Mouse (Mus musculus) monocyte, adult 2 months (primary cell): ENCODE data around the gene Zfp322a.
A peak's percentile ranks its signal among the peaks of the same experiment; 100 is the strongest.
"Not testable (repeated sequence)": the region's sequence is repeated elsewhere in the genome, so short reads cannot be mapped to it uniquely, and the experiment has no call there.

Source experiments
- DNase-seq, 2 experiments: peaks; one replicate each; pipeline ENCODE4 v3.0.0; 2022; ENCODE audit warnings: low spot score in 2 of 2, low read depth in 1 of 2

Gene Zfp322a

GRCm38 (mm10) chr13:23368583-23369420, at the start of gene Zfp322a:
Zfp322a (minus strand) TSS chr13:23369208.
- peak; percentile 82 to 88 for DNase-seq

- DNase-seq, result no peak
Measured at GRCm38 (mm10) chr13:23412630-23413521, 43.9 kb upstream of the Zfp322a start.

GRCm38 (mm10) chr13:23412211-23412629, 43.2 kb upstream of the Zfp322a start:
- DNase-seq, result no peak

- DNase-seq, result no peak
Measured at GRCm38 (mm10) chr13:23411311-23412210, 42.6 kb upstream of the Zfp322a start.

- DNase-seq, result no peak
Measured at GRCm38 (mm10) chr13:23410632-23411031, 41.6 kb upstream of the Zfp322a start.

GRCm38 (mm10) chr13:23402626-23403025, 33.6 kb upstream of the Zfp322a start:
- DNase-seq, result no peak

DNA sequence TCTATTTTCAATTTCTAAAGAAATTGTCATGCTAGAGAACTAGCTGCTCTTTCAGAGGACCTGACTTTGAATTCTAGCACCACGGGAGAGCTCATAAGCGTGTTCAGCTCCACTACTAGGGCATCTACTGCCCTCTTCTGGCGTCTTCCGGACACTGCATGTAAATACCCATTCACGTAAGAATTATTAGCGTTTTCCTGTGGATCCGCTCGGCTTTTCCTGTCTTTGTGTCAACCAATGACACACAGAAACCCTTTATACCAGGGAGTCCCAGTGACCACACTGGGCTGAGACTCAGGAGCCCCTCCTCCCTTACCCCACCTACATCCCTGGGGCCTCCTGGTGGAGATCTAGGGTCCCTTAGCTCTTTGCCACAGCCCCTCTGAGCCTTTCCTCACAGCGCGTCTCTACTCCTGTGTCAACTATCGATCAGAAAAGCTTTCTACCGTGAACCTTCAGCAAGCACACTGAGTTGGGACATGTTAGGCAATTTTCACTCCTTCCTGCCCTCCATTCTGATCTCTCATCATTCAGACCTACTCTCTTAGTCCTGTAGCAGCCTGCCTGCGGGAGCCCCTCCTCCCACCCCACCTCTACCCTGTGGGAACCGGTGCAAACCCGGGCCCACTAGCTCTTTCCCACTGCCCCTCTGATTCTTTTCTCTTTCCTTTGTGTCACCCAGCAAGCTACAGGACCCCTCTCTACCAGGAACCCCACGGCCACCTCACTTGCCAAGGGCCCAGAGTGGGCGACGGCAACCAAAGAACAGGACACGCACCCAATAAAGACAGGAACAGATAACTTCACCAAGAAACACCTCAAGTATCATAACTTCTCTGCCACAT, 32.9 kb upstream of the Zfp322a start:
- peak; percentile 67 to 79 for DNase-seq

GRCm38 (mm10) chr13:23400771-23401682, 32.0 kb upstream of the Zfp322a start:
- DNase-seq, result no peak

DNA sequence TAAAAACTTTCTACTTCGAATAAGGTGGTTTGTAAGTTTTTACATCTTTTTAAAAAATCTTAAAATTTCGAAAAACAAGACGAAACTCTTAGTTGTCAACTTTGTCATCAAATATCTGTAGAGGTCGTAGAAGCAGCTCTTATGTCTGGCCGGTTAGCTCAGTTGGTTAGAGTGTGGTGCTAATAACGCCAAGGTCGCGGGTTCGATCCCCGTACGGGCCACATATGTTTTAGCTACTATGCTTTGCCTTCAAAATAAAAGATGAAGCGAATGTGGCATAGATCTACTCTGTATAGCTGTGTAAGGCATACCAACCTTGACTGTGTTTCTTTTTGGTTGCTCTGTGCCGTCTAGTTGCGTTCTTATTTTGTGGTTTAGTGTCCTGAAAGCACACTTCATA, 27.9 kb upstream of the Zfp322a start:
- DNase-seq, result not testable (repeated sequence)

DNA sequence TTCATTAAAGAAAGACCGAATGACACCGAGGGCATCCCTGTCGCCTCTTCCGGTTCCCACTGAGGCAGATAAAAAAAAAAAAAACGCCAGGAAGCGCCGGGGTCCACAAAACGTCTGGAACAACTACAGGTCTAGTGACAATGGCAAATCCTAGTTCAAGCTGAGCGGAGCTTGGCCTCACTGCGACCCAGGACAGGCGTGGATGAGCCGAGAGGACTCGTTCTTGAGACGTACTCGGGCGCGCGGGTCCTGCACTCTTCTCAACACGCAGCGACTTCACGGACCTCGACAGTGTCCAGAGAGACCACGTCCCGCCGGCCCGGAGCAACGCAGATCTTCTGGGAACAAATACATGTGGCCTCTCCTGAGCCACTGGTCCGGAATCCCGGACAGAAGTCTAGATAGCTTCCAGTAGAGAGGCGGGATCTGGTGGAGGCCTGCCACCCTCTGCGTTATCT, 27.3 kb upstream of the Zfp322a start:
- no peak for DNase-seq

- DNase-seq, result no peak
Measured at GRCm38 (mm10) chr13:23395301-23396245, 26.6 kb upstream of the Zfp322a start.

DNA sequence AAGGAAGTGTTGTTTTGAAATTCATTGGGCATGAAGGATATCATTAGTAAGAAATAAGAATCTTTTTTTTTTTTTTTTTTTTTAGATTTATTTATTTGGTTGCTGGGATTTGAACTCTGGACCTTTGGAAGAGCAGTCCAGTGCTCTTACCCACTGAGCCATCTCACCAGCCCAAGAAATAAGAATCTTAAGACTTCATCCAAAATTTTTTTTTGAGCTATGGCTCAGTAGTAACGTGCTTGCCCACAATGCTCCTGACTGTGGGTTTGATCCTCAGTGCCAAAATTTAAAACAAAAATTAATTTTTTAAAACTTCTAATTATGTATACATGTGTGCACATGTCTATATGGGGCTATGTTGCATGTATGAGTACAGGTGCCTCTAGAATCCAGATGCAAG, 18.5 kb upstream of the Zfp322a start:
- DNase-seq, result no peak

GRCm38 (mm10) chr13:23383127-23383526, 14.1 kb upstream of the Zfp322a start:
- no peak for DNase-seq

DNA sequence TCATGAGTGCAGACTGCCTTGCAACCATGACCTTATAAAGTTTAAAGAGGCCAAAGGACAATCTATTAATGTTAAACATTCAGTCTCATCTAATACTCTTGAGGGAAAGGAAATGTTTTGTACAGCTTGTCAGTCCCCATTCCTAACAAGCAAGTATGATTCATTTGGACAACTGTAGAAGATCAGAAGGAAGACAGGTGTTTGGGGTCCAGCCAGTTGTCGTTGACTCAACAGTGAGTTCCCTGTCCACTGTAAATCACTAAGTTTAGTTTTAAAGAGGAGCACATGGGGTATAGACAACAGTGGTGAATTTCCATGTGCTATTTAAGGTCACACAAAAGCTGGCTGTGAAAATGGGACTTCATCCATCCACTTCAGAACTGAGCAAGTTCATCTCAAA, 3.4 kb upstream of the Zfp322a start:
- DNase-seq, result no peak

DNA sequence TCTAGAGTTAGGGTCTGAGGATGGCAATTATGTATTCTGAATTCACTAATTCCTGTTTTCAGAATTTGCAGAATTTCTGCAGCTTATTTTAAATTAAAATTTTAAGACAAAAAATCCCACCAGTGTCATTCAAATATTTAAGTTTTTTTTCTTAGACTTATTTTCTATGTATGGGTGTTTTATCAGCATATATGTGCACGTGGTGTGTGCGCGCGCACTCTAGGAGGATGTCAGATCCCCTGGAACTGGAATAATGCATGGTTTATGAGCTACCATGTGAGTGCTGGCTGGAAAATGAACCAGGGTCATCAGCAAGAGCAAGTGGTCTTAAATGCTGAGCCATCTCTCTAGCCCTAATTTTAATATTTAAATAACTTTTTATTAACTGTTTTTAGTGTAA, 1.1 kb upstream of the Zfp322a start:
- no peak for DNase-seq

DNA sequence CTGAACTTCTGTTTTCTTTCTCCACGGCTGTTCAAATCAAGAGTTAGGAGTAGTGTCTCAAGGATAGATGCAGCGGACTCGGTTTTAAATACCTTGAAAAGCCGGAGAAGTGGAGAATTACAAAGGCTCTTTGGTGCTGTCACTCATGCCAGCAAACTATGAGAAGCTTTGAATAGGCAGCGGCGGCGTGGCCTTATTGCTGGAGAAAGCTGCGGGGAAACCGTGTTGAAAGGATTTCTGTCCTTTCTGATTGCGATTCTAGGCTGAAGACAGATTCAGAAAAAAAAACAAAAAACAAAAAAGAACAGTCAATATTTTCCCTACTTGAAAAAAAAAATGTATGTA, 385 bp upstream of the Zfp322a start:
- DNase-seq, result no peak

DNA sequence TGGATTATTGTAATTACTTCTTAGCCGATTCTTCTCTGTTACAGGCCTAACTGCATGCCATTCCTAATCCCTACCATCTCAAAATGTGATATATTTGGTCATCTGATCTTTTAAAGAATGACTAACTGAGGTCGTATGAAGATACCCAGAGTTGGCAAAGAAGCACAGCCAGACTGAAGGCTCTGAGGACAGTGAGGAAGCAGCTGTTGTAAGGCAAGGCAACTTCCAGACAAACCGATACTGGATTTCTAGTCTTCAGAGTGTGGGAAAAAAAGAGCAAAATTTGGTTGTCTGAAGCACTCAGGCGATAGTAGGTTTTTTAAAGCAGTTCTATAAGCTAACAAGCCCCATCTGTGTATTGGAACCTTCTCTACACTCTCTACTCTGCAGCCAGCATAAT, 7.5 kb downstream of the Zfp322a start:
- no peak for DNase-seq

DNA sequence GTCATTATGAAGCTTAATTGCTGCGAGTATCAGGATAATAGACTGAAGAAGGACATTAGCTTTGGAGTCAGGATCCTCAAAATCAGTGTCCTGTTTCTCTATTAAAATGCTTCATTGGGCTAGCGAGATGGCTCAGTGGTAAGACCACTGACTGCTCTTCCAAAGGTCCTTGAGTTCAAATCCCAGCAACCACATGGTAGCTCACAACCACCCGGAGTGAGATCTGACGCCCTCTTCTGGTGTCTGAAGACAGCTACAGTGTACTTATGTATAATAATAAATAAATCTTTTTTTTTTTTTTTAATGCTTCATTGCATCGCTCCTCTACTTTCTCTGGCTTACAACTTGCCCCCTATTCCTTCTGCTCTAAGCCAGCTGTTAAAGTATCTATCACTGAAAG, 14.5 kb downstream of the Zfp322a start:
- DNase-seq, result not testable (repeated sequence)
